Mouse (Mus musculus): Measurements from ENCODE around the gene Iars2.

GRCm38 (mm10) chr1:185285171-185285570 is 44.0 kb downstream of the Iars2 start:
- TF ChIP-seq POLR2A (IDR thresholded peaks at IDR 0.05; ENCODE audit: extremely low read depth, insufficient read depth, low read length): no peak
- no peak for TF ChIP-seq CTCF (IDR thresholded peaks at IDR 0.05; ENCODE audit: low read depth, low read length)
